Mouse (Mus musculus): ENCODE measurements around the gene Gas2l2.

DNA sequence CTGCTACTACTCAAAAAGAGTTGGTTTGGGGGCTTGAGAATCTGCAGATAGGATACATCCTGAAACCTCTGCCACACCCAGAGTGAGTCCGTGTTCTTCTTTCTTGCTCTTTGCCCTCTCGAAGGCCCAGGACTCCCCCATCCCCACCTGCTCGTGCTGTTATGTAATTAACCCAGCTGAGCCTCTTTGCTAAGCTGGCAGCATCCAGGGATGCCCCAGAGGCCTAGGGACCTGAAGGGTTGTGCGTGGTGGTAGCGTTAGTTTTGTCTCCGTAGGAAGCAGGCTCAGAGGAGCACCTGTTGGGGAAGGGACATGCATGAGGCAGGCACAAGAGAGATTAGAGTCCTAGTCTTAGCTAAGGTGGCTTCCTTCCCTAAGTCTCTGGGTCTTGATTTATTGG, 18.7 kb downstream of the Gas2l2 start:
- TF ChIP-seq POLR2A (IDR thresholded peaks at IDR 0.05; ENCODE audit: insufficient read depth, low read depth, low read length) (no peak), CTCF (IDR thresholded peaks at IDR 0.05; ENCODE audit: insufficient read depth, low read depth, low read length) (no peak)
